Mouse (Mus musculus) small intestine, adult 2 months (tissue): ENCODE measurements at regions not wholly inside any gene's neighbourhood (a gene's known extent, or its start where the extent isn't known, plus 50 kb on each side); places are given as distances from the start of the nearest gene placed in this dataset.

Experiments used
- CTCF ChIP-seq: fragments of 200-500 bp; IDR thresholded peaks from 2 replicates; pipeline ENCODE4 v1.5.1; 2012; ENCODE audit warnings: low read depth, mild to moderate bottlenecking, control low read depth, inconsistent platforms, low read length, moderate library complexity, mixed read lengths; ENCODE audit not compliant: insufficient replicate concordance, insufficient read length; ENCODE audit errors: extremely low read depth
- POLR2A ChIP-seq: fragments of 200-500 bp; IDR thresholded peaks from 2 replicates; pipeline ENCODE4 v1.6.1; 2012; ENCODE audit warnings: low read depth, mild to moderate bottlenecking, control low read depth, inconsistent platforms, low read length, moderate library complexity

DNA sequence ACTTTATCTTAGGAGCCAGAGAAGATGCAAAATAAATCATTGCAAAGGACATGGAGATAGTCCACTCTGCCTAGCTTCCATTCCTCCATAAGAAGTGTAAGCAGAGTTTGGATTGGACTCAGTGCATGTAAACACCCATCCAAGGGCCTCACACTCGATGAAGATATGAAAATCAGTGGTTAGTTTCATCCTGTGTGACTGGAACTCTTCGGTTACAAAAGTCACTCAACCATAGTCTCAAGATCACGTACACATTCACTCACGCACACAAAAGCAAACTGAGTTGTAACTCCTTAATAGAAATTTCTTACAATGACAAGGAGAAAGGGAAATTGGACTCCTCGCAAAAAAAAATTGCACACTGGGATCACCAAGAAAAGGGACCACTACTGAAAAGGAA lies 206.9 kb downstream of the Wdr11 start:
- TF ChIP-seq CTCF (no peak), POLR2A (no peak)
